Mouse (Mus musculus) CH12F3 (cell line): Measurements from ENCODE around the gene Smcp.

Experiments
- in situ Hi-C: fragments of 300-500 bp; cut with MboI; formaldehyde crosslinking; loops from 2 replicates; pipeline ENCODE4 v1.14.3; 2020; ENCODE audit warnings: low sequenced_read_pairs

The Smcp gene

DNA sequence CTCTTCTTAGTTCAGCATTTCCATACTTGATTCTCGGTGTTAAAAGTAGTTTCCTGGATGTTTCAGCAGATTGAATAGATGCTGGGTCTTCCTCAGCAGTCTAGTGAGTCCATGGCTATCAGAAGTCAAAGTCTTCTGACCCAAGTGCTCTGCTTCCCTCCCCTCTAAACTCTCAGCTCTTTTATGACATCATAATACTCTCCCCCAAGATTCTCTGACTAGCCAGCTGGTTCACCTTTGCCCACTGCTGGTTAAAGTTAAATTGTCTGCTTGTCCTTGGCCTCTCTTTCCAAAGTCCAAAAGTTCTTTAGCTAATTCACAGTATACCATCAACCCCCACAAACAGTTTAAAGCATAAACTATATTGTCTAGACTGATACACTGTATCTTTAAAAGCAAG is at the start of gene Smcp:
Gene Smcp (minus strand): TSS at position 140 of the 400 bp plus-strand sequence.
- in situ Hi-C loops: no loop called here

DNA sequence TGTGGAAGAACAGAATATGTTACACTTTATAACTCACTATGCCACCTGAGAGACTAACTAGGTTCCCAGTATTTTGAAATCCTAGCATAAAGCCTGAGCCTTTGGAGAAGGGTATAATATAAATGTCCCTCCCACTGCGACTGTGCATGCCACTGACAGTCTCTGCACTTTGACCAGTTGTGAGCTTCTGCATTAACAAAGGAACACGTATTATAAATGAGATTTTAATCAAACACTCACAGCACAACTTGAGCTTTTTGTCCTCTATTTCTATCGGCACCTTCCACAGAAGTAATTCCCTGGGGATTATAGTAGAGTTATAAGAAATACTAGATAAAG is 49.8 kb upstream of the Smcp start:
- in situ Hi-C loops: no loop called here

DNA sequence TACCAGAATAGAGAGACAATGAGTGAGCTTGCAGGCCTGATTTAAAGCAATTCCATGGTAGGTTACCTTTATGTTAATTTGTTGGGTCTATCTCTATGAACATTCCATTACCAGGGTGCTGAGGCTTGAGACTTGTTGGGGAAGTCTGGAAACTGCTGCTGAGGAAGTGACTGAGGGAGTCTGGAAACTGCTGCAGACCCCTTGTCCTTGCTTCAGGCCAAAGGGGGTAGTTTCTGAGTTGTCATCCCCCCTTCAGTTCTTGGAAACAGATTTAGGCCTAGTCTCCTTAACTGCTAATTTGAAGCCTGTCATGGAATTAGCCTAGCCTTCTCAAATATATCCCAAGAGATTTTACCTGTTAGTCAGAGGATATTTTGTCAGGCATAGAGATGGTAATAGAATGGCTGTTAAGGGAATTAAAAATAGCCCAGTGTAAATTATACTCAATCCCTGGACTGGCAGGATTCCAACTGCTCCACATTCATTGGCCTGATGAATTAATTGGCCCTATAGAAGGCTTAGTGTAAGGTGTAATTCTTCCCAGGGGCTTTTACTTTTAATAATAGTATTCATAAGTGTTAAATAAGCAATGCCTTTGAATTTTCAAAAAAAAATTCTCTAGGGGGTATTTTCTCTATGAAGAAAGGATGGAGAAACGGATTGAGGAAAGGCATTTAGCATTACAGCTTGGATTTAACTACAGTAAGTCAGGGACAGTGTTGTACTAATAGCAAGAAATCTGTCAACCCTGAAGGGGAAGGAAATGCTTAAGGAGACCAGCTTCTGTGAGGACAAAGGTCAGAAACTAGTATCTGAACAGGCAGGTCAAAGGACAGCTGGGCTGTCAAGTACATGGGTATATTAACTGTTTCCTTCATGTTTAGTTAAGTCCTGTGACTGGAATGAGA is 49.2 kb upstream of the Smcp start:
- in situ Hi-C loops: no loop called here

DNA sequence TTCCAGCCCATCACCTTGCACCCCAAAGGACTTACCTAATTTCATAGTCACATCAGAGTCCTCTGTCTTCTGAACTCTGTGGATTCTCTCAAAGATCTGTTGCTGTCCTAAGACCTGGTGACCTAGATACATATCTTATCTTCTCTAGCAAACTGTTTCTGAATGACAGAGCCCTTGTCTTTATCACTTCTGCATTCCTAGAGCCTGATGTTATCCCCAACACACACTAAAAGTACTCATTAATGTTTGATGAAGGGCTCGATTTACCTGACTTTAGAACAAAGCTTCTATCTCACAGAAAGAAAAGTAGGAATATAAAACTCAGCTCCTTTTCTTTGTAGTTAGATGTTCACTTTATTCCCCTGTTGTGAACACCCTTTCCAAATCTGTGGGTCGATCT is 32.8 kb upstream of the Smcp start, which contains the start of gene Lce6a:
Gene Lce6a (minus strand): TSS at position 101 of the 400 bp plus-strand sequence.
- in situ Hi-C loops: no loop called here

DNA sequence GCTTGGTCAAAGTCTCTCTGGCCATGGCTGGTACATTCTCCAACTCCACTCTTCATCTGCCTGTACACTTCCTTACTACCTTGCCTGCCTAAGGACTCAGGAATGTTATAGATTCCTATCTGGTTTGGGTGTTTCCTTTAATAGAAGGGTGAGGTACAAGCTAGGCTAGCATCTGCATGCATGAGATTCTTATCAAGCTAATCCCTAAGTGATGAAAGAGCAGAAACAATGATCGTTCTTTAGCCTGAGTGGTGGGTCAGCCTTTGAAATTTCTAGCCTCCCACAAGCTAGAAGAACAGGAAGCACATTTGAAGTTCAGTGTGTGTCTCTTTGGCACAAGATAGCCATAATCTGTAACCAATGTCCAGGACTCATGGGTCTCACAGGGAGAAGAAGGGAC is 21.0 kb upstream of the Smcp start:
- in situ Hi-C loops: no loop called here

DNA sequence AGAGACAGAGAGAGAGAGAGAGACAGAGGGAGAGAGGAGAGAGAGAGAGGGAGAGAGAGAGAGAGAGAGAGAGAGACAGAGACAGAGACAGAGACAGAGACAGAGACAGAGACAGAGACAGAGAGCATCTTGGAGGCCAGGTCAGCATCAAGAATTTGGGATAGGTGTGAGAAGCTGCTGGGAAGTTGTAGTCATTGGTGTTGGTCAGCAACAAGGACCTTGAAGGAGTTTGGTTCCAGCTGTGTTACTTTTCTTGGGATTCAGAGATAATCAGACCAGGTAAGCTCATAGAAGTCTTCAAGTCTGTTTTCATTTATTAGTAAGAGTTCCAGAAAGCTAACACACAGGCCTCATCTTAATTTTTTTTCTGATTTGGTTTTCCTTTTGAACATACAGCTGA is 18.6 kb upstream of the Smcp start, which contains the start of gene 2210017I01Rik:
Gene 2210017I01Rik (minus strand): TSS at position 101 of the 400 bp plus-strand sequence.
- in situ Hi-C loops: no loop called here

DNA sequence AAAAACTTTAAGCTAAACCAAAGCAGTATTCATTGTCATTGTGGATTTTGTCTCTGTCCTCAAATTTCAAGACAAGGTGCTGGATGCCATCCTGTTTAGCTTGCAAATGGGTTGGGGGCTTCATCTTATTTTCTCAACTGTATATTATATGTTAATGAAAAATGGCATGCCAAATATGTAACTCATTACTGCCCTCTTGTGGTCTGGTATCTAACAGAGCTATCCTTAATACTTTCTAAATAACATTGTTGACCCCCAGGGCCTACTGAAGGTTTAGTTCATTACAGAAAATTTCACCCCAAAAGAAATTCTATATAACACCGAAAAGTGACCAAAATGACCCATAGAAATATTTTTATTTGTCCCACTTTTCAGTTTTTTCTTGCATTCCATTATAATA is 13.4 kb upstream of the Smcp start:
- in situ Hi-C loops: no loop called here

DNA sequence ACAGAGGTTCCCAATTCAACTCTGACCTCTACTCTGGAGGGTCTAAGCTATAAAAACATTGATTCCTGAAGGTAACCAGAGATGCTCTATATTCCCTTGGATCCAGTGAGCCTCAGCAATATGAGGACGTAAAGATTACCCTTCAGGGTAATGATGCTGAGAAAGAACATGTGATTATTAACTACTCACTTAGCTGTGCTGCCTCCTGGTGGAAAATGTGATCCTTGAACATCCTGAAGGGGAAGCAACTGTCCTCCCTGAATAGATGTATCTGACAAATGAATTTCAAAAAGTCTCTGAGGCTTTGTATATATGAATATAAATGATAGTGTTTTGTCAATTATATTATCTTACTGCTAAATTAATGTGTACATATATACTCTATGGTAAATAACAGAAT is 11.7 kb upstream of the Smcp start:
- in situ Hi-C loops: no loop called here

DNA sequence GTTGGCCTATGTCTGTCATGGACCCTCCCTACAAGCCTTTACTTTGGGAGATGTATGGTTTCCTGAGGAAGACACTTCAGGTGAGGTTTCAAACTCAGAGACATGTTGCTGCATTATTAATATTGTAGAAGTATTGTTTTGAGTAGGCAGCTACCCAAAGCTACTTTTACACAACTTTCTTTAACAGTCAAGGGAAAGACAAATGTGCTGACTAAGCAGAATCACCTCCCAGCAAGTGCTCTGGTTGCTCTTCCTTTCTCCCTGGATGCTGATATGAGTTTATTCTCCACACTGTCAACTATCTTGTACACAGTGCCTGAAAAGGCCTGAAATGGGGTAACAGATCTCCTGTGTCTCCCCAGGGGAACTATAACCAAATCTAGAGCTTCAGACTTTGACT is 11.2 kb upstream of the Smcp start:
- in situ Hi-C loops: no loop called here

DNA sequence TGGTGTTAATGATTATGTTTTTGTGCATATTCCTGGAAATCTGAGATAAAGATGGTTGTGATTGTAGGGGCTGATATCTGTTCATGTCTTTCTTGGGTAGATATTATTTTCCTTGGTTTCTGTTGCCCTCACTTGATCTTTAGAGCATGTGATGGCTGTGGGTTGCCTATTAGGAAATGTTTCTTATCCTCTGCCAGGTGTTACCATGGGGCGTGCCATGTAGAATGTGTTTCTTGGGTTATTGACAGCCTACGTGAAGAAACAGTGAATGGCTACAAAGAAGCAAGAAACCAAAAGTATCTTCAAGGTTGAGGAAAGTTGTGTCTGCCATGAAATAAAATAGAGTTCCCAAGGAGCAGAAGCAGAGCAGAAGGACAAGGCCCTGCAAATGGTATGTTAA is 9.6 kb upstream of the Smcp start:
- in situ Hi-C loops: no loop called here

DNA sequence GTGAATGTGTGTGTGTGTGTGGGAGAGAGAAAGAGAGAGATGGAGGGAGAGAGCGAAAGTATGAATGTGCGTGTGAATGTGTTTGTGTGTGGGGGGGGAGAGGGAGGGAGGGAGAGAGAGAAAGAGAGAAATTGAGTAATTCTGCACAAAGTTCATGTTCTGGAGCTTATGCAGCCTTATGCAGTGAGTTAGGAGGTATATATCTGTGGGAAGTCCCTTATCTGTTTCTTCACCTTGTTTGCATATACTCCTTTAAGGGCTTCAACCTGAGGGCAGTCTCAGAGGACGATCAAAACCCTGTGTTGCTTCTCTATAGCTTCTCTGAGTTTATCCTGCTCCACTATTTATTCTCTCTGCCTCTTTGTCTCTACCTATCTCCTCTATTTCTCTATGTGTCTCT is 1.6 kb downstream of the Smcp start:
- in situ Hi-C loops: no loop called here

DNA sequence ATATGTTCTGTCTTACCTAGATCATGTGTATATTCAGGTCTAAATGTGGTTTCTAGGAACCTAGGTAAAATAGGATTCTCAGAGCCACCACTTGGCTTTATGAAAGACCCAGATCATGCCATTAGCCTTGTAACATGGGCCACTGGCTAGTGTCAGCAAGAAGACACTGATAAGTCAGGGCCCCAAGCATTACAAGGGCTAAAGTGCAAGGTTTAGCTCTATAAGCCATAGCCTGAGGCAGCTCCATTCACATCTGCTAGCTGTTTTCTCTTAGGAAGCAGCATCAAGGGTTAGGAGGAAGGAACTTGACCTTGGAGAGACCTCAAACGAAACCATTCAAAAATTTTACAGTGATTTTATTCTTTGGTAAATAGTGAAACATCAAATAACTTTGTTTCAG is 3.7 kb downstream of the Smcp start:
- in situ Hi-C loops: no loop called here

DNA sequence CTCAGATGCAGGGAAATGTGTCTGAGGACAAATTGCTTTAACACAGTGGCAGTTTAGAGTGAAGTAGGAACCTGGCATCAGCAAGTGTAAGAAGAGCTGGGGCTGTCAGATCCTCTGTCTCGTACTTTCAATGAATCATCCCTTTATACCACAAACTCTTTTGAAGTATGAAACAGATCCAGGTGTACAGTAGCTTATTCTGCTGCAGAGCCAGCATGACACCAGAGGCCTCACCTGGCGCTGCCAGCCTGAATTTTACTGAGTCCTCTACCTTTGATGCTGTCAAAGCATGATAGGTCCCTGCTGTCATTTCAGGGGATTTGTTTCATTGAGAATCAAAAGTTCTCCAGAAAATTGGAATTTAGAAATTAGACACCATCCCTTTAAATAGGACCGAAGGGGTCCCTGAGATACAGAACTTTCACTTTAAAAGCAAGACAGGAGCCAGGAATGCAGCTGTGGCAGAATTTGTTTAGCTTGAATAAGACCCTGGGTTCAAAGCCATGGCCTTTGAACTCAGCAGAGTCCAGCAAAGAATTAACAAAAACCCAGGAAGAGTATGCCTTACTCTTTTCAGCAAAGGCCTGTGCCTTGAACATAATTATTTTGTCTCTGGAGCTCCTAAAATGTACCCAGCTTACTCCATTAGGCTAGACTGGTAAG is 5.5 kb downstream of the Smcp start:
- in situ Hi-C loops: no loop called here

DNA sequence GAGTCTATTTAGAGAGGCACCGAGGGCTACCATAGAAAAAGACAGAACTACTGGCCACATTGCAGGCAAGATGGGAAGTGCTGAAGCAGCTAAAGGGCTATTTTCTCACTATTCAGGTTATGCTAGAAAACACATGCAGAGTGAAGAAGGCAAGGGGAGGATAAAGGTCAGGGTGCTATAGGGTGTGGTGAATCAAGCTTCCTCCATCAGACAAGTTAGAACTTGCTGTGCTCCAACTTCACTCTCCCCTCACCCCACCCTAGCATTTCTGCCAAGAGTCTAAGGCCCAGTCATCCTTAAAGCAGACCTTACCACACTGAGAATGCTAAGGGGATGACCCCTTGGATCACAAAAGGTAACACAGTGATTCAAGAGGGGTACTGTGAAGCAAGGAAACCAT is 9.3 kb downstream of the Smcp start:
- in situ Hi-C loops: no loop called here

DNA sequence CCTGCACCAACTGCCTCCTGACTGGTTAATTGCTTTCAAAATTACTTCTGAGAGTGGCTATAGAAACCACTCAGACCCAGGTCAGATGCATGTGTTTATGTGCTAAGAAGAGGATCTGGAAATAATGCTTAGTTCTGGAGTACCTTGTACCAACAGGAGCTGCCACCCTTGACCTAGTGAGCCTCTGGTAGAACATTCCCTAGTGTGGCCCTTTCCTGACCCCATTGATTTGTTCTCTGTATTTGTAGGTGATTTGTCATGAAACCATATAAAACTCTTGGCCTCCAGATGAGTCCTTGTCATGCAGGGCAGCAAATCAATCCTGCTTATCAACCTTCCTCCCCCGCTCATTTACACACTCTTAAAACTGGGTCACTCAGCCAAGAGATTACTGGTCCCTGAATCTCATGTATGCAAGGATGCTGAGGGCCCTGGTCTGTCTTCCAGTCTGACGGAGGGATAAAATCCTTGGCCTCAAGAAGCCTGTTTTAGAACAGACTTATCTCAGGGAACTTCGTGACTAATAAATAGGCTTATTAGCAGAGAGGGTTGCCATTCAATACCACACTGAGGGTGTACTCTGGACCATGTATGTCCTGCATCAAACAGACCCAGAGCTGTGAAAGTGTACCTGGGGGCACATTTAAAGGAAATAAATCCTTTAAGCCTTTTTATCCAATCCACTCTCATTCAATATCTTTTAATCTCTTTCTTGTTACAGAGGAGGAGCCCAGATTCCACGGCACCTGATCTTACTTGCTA is 10.0 kb downstream of the Smcp start:
- in situ Hi-C loops: no loop called here

DNA sequence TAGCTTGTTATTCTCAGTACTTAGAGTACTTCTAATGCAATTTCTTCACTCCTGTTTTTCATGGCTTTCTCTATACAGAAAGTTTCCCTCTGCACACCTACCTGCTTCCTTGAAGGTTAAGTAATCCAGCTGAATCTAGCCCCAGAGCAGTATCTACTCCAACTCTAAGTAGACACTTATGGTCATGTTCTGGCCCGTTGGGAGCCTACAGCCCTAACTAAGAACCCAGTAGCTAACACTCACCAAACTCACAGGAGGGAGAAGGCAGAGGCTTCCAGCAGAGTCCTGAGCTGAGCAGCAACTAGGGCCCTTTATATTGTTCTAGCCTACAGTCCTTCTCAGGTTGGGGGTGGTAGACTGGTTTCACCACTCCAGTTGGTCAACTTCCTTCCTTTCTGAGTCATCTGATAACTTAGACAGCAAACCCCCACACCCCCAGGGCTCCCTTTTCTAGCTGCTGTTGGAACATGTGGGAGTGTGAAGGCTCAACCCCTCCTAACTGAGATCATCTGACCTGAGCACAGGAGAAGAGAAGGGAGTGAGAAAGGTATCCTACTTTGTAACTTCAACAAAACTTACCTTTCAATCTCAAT is 15.3 kb downstream of the Smcp start, which contains the start of gene Ivl:
Gene Ivl (minus strand): TSS at position 287 of the 593 bp plus-strand sequence.
- in situ Hi-C loops: no loop called here

DNA sequence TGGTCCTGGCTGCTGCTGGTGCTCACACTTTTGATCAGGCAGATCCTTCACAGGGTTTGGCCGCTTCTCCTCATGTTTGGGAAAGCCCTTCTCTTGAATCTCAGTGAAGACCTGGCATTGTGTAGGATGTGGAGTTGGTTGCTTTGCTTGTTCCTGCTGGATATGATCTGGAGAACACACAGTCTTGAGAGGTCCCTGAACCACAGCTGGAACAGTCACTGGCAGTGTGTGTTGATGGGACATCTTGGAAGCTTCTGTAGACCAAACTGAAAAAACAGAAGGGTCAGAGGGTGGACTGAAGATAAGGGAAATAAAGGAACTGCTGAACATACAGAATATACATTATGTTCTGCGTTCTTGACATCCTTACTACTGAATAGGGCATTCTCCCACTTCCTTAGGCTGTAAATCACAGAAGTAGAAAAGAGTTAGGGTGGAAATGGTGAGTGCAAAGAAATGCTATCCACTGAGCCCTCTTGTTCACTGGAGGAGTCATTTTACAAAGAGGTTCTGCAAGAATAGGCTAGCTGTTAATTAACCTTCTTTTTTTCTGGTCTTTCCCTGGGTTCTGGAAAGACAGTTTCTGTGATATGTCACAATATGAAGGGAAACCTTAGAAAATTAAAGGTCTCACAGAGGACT is 16.2 kb downstream of the Smcp start:
- in situ Hi-C loops: no loop called here

DNA sequence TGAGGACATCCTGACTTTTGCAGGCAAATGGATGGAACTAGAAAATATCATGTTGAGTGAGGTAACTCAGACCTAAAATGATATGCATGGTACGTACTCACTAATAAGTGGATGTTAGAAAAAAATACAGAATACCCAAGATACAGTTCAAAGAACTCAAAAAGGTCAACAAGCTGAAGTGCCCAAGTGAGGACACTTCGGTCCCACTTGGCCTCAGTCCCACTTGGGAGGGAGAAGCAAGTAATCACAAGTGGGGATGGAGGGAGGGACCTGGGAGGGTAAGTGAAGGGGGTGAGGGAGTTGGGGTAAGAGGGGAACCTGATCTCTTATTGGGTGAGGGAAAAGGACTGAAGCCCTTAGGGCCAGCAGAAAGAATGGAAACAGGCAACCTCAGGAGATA is 20.0 kb downstream of the Smcp start:
- in situ Hi-C loops: no loop called here

DNA sequence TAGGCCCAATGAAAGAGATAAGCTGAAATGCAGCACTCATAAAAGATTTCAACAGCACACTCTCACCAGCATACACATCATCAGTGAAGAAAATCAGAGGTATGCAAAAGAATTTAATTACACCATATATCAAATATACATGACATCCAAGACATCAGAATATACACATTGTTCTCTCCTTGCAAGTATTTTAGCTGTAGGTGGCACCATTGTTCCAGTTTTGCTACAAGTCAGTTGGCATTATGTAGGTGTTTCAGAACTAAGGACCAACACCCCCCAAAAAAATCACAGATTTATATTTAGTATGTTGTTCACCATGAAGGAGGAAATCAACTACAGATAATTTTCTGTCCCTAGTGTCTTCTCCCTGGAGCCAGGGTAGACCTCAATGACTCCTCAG is 23.4 kb downstream of the Smcp start:
- in situ Hi-C loops: no loop called here

DNA sequence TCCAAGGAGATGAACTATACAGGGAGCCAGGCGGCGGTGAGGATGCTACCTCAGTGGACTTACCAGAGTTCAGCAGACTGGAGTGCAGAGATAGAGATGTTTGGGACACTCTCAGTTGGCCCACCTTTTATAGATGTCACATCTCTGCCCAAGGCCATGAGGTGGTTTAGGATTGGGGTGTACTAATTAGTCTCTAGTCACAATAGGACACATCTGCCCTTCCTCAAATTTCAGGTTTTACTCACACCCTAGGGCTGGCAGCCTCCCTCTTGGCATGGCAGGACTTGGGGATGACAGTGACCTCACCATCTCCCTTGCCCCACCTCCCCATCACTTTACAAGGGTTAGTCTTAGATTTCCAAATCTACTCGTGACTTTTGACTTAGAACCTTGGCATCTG is 54.4 kb downstream of the Smcp start, which contains the start of gene 2310046K23Rik:
Gene 2310046K23Rik (minus strand): TSS at position 101 of the 400 bp plus-strand sequence.
- in situ Hi-C loops: no loop called here
